Mouse (Mus musculus): Measurements from ENCODE around the gene Trpm2. TPM values are rescaled to one million over a fixed set of nuclear protein-coding genes. Genes with fewer than 3 reads are reported as not detected.
A peak's percentile ranks its signal among the peaks of the same experiment; 100 is the strongest.
"Not testable (repeated sequence)": the region's sequence is repeated elsewhere in the genome, so short reads cannot be mapped to it uniquely, and the experiment has no call there.

The Trpm2 gene
- total RNA-seq (2021), result 1 to 10 TPM; 4.1 to 4.3 TPM
- long read RNA-seq, experiment 1, result 0 reads
- long read RNA-seq, experiment 2, partial matches to known transcripts, result 2 of 3 reads
- long read RNA-seq, experiment 2, other reads (novel, unspliced or antisense), result 1 of 3 reads

DNA sequence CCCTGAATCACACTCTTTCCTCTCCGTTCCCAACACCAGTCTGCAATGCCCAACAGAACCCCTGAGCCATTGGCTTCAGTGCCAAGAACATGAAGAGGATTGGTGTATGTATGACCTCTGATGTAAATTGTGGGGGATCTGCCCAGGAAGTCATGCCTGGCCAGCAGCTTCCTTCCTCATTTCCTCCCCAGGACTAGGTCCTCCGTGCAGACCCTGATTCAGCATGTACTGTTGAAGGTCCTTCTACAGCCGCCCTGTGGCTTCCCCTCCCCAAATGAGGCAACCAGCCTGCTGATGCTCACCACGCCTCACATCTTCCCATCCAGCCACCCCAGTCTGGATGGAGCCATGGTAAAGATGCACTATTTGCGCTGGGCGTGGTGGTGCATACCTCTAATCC lies at the start of gene Trpm2:
Trpm2 (minus strand) TSS at position 83 of the 400 bp plus-strand sequence.
- DNase-seq (ENCODE audit: low spot score in 2 of 2), result no peak

DNA sequence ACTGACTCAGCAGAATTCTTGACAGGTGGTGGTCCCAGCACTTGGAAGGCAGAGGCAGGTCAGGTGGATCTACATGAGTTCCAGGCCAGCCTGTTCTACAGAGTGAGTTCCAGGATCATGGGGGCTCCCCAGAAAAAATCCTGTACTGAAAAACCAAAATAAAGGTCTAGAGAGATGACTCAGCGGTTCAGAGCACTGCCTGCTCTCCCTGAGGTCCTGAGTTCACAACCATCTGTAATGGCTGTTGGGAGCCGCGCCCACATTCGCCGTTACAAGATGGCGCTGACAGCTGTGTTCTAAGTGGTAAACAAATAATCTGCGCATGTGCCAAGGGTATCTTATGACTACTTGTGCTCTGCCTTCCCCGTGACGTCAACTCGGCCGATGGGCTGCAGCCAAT lies 49.6 kb upstream of the Trpm2 start:
- not testable (repeated sequence) for DNase-seq (ENCODE audit: low spot score in 2 of 2)

DNA sequence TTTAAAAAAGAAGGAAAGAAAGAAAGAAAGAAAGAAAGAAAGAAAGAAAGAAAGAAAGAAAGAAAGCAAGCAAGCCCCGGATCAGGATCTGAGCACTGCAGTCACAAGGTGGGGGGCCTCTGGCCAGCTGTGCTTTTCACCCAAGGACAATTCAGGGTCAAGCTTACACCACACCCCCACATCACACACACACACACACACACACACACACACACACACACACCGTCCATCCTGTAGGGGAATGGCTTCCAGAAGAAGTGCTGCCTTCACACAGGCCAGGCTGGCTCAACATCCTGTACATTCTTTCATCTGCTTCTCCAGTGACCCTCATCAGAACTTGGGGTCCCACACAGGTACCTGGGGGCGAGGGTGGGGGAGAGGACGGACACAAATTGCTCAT lies 48.9 kb upstream of the Trpm2 start:
- no peak for DNase-seq (ENCODE audit: low spot score in 2 of 2)

DNA sequence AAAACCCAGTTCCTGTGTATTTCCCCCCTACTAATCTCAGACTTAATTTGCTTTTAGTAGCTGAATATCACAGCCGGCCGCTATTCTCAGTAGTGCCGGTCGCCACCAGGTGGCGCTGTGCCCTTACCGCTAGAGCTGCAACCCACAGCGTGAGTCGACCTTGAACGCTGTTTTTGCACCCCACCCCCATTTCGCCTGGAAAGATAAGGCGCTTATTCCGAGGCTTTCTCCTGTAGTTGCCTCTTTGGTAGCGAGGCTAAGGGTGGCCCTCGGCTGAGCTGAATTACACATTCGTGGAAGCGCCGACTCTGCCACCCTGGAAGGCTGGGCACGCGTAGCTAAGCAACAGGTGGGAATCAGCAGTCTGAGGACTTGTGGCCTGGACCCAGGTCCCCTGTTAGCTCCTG lies 48.4 kb upstream of the Trpm2 start:
- peak; percentile 59 to 63 for DNase-seq (ENCODE audit: low spot score in 2 of 2)

DNA sequence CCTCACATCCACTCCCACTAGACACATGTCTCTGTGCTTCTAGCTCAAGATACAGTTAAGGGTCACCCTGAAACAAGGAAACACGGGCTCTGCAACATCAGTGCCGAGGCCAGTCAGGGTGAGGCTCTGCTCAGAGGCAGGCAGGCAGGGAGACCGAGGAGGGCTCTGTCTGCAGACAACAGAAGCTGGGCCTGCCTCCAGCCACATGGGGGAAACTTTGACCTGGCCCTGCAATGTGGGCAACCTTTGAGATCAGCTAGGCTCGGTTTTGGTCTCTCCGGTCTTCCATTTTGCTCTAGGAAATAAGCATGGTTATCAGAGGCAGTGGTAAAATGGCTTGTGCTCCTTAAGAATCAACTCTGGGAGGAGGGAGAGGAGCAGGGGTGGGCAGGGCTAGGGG lies 46.0 kb upstream of the Trpm2 start:
- no peak for DNase-seq (ENCODE audit: low spot score in 2 of 2)

DNA sequence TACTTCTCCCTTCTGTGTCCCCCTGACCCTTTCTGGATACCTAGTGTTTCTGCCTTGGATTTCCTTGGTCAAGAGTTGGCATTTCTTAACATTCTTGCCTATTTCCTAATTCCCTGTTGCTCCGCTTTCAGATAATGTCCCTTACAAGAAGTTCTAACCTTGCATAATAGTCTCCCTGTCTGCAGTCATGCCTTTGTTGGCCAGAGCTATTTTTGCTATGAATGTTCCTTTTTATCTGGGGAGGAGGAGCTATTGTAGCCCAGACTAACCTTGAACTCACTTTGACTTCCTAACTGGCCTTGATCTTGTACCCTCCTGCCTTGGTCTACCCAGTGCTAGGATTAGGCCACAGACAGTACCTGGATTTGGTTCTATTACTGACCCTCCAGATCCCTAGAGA lies 45.1 kb upstream of the Trpm2 start:
- no peak for DNase-seq (ENCODE audit: low spot score in 2 of 2)

DNA sequence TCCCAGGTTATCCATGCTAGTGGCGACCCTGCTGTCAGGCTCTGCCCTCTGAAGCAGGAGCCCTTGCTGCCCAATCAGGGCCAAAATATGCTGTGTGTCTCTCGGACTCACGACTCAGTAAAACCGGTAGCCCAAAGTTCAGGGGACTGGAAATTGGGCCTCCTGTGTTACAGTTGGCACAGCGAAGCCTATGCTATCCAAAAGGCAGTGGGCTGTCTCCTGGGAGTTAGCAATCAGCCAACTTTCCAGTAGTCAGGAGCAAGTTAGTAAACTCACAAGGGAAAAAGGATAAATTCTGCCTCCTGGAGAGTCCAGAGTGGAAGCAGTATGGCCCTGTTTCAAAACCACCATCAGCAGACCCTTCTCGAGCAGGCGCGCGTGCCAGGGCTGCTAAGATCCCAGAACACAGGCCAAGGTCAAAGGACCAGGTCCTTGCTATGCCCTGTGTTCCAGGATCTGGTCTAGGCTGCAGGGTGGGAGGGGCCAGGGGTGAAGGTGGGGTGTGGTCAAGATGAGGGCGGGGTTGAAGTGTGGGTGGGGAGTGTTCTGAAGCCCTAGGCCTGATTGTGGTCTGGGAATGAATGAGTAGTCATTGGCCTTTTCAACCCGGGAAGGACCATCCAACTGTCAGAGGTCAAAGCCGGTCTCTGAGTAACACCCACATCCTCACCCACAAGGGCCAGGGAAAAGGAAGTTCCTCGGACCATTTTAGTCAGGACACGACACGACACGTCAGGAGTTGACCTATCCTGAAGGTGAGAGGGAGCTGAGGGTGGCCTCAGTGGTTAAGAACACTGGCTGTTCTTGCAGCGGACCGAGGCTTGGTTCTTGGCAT lies 42.5 kb upstream of the Trpm2 start:
- no peak for DNase-seq (ENCODE audit: low spot score in 2 of 2)

DNA sequence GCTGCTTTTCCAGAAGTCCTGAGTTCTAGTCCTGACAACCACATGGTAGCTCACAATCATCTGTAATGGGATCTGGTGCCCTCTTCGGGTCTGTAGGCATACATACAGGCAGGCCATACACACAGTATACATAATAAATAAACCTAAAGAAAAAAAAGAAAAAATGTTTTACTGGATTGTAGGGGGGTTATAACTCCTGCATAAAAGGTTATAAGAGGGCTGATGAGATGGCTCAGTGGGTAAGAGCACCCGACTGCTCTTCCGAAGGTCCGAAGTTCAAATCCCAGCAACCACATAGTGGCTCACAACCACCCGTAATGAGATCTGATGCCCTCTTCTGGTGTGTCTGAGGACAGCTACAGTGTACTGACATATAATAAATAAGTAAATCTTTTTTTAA lies 40.8 kb upstream of the Trpm2 start:
- DNase-seq (ENCODE audit: low spot score in 2 of 2), result not testable (repeated sequence)

DNA sequence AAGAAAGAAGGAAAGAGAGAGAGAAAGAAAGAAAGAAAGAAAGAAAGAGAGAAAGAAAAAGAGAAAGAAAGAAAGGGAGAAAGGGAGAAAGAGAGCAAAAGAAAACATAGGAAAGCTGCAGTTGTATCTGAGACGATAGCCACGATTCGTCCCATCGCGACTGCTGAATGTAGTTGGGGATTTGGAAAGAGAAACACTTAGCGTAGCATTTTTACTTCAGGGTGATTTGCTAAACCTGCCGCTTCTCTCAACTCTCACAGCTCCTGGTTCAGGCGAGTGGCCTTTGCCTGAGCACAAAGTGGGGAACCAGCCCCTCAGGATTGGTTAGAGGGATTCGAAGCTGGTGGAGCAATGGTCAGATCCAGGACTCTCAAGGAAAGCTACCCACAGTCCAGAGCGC lies 40.0 kb upstream of the Trpm2 start:
- DNase-seq (ENCODE audit: low spot score in 2 of 2), result no peak

DNA sequence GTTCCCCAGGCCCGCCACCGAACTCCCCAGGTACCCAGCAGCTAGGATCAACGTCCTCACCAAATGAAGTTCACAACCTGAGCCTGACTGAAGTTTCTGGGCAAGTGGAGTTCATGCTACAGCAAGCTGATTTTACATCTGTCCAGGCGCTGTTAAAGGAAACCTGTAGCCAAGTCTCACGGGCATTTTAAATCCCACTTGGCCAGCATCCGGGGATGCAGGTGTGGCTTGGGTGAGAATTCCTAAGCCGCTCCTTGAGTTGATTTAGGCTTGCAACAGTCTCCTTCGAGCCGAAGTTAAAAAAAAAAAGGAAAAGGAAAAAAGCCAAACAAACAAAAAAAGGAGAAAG lies 39.6 kb upstream of the Trpm2 start, which contains the start of gene Pfkl:
Pfkl (minus strand) TSS at position 139 of the 349 bp plus-strand sequence.
- DNase-seq (ENCODE audit: low spot score in 2 of 2), result no peak

DNA sequence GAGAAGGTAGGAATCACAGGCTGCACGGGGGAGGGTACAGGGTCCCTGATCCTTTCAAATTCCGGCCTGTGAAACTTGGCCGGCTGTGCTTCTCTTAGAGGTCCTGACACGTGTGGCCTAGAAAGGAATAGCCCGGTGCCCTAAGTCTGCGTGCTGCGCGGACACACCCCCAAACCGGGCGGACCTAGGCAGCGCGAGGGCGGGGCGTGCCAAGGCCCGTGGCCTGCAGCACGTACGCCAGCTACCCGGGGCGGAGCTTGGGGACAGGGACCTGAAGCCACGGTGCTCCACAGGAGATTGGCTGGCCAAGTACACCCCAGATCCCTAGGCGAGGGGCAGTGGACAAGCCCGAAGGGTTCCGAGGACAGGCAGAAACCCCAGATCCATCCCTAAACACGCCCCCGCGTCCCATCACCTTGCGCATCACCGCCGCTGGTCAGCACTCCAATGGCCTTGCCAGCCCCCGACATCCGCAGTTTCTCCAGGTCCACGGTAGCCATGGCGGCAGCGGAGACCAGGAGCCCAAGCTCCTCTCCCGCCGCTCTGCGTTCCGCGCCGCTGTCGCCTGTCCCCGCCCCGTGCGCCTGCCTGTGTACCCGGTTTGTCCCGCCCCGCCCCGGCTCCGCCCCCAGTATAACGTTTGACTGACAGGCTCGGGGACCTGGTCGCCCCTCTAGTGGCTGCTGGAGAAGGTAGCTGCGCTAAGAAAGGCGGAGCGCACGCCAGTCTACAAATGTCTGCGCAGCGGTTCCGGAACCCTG lies 39.0 kb upstream of the Trpm2 start:
- peak; percentile 92 to 97 for DNase-seq (ENCODE audit: low spot score in 2 of 2)

DNA sequence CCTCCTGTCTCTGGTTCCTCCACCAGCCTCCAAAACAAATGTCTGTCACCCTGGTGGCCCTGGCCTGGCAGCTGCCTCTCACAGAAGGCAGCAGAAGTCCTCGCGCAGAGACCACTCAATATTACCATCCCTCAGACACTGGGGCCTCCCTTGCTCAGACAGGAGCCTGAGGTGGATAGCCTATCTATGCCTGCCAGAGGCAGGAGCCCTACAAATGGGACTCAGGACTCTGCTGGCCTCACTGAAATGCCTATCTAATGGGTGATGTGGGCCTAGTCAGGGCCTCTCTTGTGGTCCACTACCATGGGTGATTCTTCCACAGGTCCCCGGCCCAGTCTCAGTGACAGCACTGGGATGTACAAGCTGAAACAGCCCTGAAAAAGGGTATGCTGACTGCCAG lies 37.8 kb upstream of the Trpm2 start:
- no peak for DNase-seq (ENCODE audit: low spot score in 2 of 2)

DNA sequence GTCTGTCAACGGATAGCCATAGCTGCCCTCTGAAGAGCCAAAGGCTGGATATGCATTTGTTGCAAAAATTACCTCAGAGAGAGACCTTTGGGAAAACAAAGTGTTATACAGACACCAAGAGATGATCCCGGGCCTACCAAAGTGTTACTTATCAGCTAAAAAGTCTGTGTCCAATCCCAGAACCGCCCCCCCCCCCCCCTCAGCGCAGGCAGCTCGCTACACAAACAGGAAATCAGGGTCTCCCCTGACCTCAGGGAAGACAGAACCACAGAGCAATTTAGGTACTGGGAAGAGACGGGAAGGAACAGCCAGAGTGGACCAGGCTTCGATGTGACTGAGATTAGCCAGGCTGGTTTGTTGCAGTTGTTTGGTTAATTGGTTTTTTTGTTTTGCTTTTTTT lies 36.8 kb upstream of the Trpm2 start:
- DNase-seq (ENCODE audit: low spot score in 2 of 2), result no peak

DNA sequence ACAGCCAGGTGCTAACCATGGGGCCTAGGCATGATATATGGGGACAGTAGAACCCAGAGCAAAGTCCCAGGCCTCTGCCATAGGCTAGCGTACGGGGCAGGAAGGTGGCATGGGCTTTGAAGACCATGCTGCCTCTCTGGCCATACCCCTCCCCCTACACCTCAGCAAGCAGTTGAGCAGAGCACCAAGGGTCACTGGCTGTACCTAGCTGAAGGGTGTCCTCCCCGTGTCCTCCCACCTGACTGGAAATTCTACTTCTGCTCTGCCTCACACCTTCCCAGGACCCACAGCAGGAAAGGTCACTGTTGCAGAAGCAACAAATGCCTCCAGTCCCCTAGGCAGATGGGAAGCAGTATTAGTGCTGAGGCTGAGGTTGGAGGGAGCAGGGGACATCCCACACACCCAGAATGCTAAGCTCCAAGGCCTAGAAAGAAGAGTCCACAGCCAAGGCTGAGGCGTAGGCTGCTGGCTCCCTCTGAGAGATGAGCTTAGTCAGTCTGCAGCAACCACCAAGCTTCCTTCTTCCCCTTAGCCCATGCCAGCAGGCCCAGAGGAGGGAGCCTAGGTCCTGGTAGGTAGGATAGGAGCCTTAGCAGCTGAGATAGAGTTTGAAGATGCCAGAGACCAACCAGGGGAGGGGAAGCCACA lies 35.6 kb upstream of the Trpm2 start:
- DNase-seq (ENCODE audit: low spot score in 2 of 2), result no peak

DNA sequence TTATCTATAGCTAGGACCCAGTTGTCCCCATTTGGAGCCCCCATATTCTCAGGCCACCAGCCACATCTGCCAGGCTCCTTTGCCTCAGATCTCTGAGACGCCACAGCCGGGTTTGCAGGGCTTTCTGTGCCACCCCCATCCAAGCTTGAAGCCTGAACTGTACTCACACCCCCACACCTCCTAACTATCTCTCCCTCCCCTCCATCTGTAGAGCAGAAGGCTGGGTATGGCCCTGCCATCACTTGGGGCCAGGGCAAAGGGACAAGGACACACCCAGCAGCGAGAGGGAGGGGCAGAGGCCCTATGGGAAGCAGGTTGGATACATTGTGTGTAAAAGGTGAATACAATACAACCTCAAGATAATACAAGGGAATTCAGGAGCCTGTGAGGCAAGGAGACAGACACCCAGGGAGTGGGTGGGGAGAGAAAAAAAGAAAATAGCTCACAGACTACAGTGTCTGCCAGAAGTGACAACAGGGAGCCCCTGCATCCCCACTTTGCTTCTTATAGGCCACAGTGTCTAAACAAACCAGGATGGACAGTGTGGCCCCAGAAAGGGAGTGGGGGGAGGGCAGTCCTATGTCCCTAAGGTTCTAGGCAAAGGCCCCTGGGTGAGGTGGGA lies 34.2 kb upstream of the Trpm2 start:
- DNase-seq (ENCODE audit: low spot score in 2 of 2), result no peak

DNA sequence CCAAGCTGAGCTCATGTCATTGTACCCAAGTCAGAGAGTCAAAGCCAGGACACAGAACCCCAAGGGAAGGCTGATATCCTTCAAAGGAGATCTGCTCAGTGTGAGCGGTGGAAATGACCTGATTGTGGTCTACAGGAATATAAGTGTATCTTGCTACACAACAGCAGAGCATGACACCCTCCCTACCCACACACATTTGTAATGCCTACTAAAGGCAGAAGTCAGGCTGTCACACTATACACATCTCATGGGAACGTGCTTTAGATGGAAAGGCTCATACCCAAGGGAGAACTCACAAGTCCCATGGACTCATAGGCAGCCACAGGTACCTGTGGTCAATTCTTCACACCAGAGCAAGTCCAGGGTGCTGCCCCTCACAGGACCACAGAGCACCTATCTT lies 32.0 kb upstream of the Trpm2 start:
- DNase-seq (ENCODE audit: low spot score in 2 of 2), result no peak

DNA sequence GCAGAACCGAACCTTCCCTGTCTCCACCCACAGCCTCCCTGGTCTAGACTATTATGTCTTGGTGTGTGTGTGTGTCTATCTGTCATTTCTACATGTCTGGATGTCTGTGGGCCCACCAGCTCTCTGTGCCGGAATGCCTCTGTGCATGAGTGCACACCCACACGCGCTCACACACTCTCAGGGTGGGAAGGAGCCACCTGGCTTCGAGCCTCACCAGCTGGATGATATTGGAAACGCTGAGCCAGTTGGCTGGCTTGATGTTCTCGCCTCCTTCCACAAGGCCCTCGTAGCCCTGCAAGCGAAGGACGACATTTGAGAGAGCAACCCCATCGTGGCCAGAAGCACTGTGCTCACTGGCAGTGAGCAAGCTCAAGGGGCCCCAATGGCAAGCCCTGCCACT lies 31.4 kb upstream of the Trpm2 start:
- no peak for DNase-seq (ENCODE audit: low spot score in 2 of 2)

DNA sequence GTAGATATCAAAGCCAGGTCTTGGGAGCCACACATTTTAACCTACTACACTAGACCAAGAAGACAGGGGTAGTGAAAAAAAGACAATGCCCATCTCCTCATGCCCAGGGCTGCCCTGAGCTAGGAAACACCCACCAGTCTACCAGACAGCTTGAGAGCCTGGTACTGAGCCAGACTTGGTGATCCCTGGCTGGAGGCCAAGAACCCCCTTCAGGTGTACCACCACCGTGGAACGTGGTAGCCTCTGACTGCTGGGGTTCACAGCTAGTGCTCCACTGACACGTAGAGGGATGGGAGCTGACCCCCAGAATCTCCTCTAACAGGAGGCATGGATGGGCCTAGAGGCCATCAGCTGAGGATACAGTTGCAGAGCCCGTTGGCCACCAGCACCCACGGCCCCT lies 29.8 kb upstream of the Trpm2 start:
- no peak for DNase-seq (ENCODE audit: low spot score in 2 of 2)

DNA sequence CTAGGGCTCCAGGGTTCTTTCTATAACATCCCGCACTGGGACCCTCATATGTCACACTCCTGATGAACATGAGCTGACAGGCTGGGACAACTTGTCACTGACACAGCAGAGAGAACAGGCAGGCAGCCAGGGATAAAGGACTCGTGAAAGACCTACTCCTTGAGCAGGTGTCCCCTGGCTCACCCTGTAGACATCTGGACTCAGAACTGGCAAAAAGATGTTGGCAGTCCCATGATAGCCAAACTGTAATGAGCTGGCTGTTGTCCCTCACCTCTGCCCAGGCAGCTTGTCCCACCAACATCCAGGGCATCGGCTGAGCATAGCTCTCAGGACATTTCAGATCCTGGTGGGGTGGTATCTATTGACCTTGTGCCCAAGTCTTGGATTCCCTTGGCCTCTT lies 25.3 kb upstream of the Trpm2 start:
- DNase-seq (ENCODE audit: low spot score in 2 of 2), result no peak

DNA sequence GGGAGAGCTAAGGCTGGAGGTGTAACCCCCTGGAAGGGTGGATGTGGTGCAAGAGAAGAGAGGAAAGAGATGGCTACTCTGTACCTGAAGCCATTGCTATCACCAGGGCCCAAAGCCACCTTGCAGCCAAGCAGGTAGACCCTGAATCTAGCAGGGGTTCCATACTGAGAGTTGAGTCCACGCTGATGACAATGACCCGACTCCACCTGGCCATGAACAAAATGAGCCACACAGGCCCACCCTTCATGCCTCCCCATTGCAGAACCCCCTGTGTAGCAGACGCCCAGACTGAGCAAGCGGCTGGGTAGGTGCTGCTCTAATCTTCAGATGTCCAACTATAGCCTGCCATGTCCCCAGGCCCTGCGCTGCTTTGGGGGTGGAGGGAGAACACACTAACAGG lies 15.4 kb upstream of the Trpm2 start:
- DNase-seq (ENCODE audit: low spot score in 2 of 2), result no peak

DNA sequence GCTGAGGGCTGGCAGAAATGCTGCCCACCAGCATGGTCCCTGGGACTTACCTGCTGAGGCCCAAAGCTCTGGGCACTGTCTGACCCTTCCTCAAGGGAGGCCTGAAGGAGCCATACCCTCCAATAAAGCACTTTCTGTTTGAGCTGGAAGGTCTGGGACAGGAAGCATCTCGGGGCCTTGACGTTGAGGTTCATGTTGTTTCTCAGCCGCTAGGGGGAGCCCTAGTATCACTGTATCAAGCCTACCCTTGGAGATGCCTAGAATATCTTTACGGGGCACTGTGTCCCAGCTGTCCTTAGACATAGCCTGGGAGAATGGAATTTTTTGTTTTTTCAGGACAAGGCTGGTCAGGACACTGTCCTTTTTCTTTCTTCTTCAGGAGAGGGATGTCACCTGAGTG lies 14.3 kb upstream of the Trpm2 start:
- DNase-seq (ENCODE audit: low spot score in 2 of 2), result peak in 1 of 2 experiments; percentile 32

All from adrenal gland, postnatal 4 days (tissue).